18 mouse cellular contexts compared by ENCODE assay signal in the genomic region with DNA sequence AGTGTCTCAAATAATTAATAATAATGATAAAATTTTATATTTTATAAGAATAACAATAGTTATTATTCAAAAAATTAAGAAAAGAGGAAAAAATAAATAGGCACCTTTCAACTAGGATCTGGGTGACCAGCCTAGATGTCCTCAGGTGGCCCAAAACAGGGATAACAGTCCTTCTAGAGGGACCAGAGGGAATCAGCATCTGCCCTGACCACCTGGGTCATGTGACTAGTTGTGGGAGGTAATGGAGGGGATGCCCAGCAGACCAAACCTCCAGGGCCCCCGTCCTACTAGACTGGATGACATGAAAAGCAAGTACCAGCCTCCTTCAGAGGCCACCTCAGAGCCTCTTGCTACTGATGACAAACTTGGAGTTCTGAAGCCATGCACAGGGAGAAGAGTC.
"Had no signal": no experiment of that assay in that cellular context is flagged by ENCODE, and none has a peak within 500 bp of the region (broad histone marks: within the 10 kb centered on the region; RNA-seq: fewer than 3 reads in every experiment).

No protein-coding gene starts in this region.

- H3K36me3 ChIP-seq: midbrain, embryonic 12.5 days; midbrain, embryonic 15.5 days had no signal

- H3K9me3 ChIP-seq: liver, embryonic 13.5 days; midbrain, embryonic 12.5 days; midbrain, embryonic 15.5 days had no signal

- H3K4me2 ChIP-seq: liver, embryonic 13.5 days; midbrain, embryonic 12.5 days; midbrain, embryonic 15.5 days had no signal

- DNase-seq: kidney, adult 2 months; kidney, postnatal 25 days; layer of hippocampus, adult 9-11 months; liver, embryonic 13.5 days; lung, adult 2 months; lung, postnatal 14 days; lung, postnatal 4 days; right cerebral cortex, adult 18-20 months; right cerebral cortex, postnatal 14 days; right cerebral cortex, postnatal 4 days; thymus, postnatal 25 days had no signal

- H3K27me3 ChIP-seq: liver, embryonic 13.5 days; midbrain, embryonic 12.5 days; midbrain, embryonic 15.5 days had no signal

- H3K4me3 ChIP-seq: layer of hippocampus, adult 2 months; liver, embryonic 13.5 days; midbrain, embryonic 12.5 days; midbrain, embryonic 15.5 days; myocyte had no signal

- ATAC-seq: intestine, postnatal 0 days; midbrain, embryonic 15.5 days had no signal

- H3K9ac ChIP-seq: liver, embryonic 13.5 days; midbrain, embryonic 12.5 days; midbrain, embryonic 15.5 days had no signal

- H3K4me1 ChIP-seq: midbrain, embryonic 12.5 days; midbrain, embryonic 15.5 days had no signal

- H3K27ac ChIP-seq: kidney, postnatal 0 days; layer of hippocampus, adult 2 months; liver, embryonic 13.5 days; midbrain, embryonic 12.5 days; midbrain, embryonic 15.5 days; stomach, postnatal 0 days had no signal
